Mouse (Mus musculus) embryo, embryonic 10.5 days (tissue): ENCODE results near the gene Carns1.
"Not testable (repeated sequence)": the region's sequence is repeated elsewhere in the genome, so short reads cannot be mapped to it uniquely, and the experiment has no call there.

Experiments used
- DNase-seq: peaks from one replicate; pipeline ENCODE4 v3.0.0-alpha.2; 2015; ENCODE audit warnings: low spot score

Gene Carns1

GRCm38 (mm10) chr19:4130106-4130505, 45.2 kb downstream of the Carns1 start:
- DNase-seq, result no peak

DNA sequence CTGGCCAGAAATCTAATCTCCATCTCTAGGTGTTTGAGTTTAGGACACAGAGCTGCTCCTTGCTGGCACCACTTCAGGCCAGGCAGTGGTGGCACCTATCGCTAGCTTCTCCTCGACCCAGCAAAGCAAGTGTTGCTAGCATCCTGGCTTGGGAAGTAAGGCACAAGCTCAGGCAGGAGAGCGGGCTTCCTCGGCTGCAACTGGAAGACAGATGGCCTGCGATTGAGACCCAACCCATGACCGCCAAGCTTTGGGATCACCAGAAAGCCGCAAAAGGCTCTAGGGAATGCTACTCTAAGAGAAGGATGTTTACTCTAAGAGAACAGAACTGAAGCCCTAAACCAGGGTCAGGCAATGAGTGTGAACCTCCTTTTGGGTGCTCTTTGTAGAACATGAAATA, 45.8 kb downstream of the Carns1 start:
- no peak for DNase-seq

GRCm38 (mm10) chr19:4126759-4127495, 48.4 kb downstream of the Carns1 start:
- no peak for DNase-seq

- DNase-seq, result peak; percentile 98
Observed at GRCm38 (mm10) chr19:4125741-4126696, 49.3 kb downstream of the Carns1 start, which contains the start of gene Aip. Gene Aip (minus strand): TSS chr19:4125858.

- DNase-seq, result peak; percentile 27
Observed at GRCm38 (mm10) chr19:4125268-4125667, 50.0 kb downstream of the Carns1 start.

DNA sequence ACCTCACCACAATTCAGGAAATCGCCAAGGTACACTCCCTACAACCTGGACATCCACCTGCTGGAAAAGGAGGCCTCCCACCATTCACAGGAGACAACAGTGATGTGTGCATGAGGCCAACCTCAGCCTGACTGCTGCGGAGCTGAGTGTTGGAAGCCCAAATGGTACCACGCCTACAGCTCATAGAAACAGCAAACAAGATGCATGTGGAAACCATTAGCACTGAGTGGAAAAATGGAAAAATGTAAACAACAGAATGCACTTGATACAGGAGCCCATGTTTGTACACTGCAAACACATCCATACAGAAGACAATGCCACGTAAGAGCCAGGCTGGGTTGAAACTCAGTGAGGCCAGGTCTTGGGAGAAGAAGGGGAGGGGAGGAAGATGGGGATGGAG, 50.8 kb downstream of the Carns1 start:
- DNase-seq, result no peak

GRCm38 (mm10) chr19:4122411-4123370, 52.6 kb downstream of the Carns1 start:
- no peak for DNase-seq

DNA sequence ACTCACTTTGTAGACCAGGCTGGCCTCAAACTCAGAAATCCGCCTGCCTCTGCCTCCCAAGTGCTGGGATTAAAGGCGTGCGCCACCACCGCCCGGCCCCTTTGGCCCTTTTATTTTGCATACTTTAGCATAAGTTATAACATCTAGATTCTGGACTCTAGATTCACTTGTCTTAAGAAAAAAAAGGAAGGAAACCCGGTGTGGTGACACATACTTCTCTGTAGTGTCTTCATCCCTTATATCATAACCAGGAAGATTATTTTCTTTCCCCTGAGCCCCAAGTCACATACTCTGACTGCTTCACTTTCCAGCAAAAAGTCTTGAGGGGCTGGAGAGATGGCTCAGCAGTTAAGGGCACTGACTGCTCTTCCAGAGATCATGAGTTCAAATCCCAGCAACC, 53.4 kb downstream of the Carns1 start:
- DNase-seq, result not testable (repeated sequence)

- DNase-seq, result peak; percentile 99
Observed at GRCm38 (mm10) chr19:4121097-4121805, 54.0 kb downstream of the Carns1 start.

DNA sequence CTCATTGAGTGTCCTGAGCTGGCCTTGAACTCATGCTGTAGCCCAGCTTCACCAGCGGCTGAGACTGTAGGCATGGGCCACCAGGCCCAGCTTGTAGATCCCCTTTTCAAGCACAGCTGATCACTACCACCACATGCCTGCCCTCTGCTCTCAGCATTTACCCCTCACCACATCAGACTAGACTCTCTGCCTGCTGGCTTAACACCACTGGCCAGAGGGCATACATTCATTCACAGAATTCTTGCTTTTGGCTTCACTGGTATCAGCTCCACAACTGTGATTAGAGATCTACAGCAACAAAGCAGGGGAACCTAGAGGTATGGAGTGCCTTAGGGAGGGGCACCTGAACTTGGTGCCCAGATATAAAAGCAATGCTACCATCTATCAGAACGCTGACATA, 54.8 kb downstream of the Carns1 start:
- DNase-seq, result no peak

DNA sequence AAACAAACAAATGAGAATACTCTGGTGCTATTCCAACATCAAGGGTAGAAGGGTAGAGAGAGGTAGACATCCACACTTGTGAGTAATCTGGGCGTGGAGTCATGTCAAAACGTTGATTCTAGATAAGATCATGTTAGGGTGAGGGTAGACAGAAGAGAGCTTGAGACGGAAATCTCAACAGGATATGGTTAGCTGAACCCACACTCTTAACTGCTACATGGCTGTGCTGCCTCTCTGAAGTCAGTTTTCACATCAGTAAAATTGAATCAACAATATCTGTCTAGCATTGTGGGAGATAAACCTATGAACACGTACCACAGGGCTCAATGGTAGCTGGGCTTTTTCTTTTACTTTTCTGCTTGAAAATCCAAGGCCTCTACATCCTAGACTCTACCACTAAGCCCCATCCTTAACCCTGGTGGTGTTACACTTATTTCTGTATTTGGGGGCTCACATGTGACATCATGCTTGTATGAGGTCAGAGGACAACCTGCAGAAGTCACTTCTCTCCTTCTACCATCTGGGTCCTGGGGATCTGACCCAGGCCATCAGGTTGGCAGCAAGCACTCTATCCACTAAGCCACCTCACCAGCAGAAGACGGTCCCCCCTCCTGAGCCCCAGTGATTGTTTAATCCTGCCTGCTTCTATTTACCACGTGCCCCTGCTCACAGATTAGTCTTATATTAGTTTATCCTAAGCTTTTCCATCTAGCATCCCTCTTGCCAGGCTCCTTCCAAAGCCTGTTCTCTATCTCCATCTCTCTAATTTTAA, 55.4 kb downstream of the Carns1 start:
- no peak for DNase-seq

GRCm38 (mm10) chr19:4118350-4118749, 56.9 kb downstream of the Carns1 start:
- DNase-seq, result no peak

- no peak for DNase-seq
Observed at GRCm38 (mm10) chr19:4117006-4117405, 58.3 kb downstream of the Carns1 start.

DNA sequence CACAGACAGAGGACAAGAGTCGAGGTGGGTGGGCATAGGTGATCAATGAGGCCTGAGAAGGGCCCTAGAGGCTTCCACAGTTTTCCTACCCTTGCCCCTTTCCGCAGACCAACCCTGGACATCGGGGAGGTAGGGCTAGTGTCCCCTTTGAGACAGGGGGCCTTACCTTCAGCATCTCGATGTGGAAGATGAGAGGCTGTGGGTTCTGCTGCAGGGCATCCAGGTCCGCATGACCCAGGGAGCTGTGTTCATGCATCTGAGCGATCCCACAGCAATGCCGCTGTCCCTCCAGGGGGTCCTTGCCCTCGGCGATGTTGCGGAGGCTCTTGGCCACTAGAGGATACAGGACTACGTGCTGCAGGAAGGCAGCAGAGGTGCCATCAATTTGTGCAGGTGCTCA, 59.5 kb downstream of the Carns1 start:
- no peak for DNase-seq

DNA sequence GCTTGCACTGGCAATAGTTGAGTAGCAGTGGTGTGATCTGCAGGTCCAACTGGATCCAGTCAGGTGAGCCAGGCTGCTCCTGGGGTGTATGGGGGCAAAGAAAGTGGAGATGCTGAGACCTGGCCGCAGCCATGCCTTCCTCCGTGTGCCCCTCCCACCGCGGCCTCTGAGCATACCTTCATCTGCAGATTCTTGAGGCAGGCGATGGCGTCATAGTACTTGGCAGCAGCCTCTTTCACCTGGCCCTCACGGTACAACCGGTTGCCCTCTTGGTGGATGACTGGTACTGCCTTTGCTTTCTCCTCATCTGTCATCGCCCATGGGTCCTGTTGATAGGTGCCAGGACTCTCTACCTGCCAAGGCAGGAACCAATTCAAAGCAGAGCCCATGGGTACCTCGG, 60.1 kb downstream of the Carns1 start:
- no peak for DNase-seq

GRCm38 (mm10) chr19:4114551-4114950, 60.7 kb downstream of the Carns1 start:
- no peak for DNase-seq
